Comparison of ENCODE assay signal across 13 mouse cellular contexts in the genomic region with DNA sequence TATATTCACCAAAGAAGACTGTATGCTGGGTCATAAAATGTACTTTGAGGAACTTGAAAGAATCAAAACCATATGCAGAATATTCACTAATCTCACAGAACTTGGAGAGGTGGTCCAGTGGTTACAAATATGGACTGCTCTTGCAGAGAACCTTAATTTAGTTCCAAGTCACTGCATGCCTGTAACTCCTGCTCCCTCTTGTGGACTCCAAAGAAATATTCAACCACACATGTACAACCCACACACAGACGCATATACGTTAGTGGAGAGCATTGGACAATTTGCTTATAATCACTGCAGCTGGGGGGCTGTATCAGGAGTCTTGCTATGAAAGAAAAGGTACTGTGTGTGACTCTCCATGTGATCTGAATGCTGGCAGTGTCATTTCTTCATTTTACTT.
DNase-seq lines count a peak whose midpoint lies in the region; ATAC-seq and TF ChIP-seq lines count a peak whose summit lies in the region.
"Had no signal": no experiment of that assay in that cellular context is flagged by ENCODE, and none has a peak within 500 bp of the region (broad histone marks: within the 10 kb centered on the region; RNA-seq: fewer than 3 reads in every experiment).

No protein-coding gene starts in this region.

- H3K4me2 ChIP-seq in forebrain, embryonic 14.5 days (ENCODE audit: low read length) = no peak overlapping the region
- no peak overlapping the region for H3K4me2 ChIP-seq in forebrain, embryonic 15.5 days (replicated peaks)
- no peak overlapping the region for H3K4me2 ChIP-seq in lung, embryonic 14.5 days
- H3K4me2 ChIP-seq in stomach, postnatal 0 days (replicated peaks; ENCODE audit: low read depth) = no peak overlapping the region
- H3K4me2 ChIP-seq: hindbrain, embryonic 14.5 days; liver, embryonic 12.5 days had no signal

- H3K27ac ChIP-seq in forebrain, embryonic 14.5 days (ENCODE audit: low read depth, low read length) = no peak overlapping the region
- H3K27ac ChIP-seq in forebrain, embryonic 15.5 days (replicated peaks) = no peak overlapping the region
- H3K27ac ChIP-seq in lung, embryonic 14.5 days (ENCODE audit: low read depth) = no peak overlapping the region
- no peak overlapping the region for H3K27ac ChIP-seq in MEL (ENCODE audit: control insufficient read depth, low read depth, low read length)
- H3K27ac ChIP-seq in stomach, postnatal 0 days (replicated peaks) = no peak overlapping the region
- H3K27ac ChIP-seq: hindbrain, embryonic 14.5 days; liver, embryonic 12.5 days had no signal

- peak; percentile 22 for DNase-seq in forebrain, embryonic 14.5 days (ENCODE audit: low spot score)
- peak; percentile 3 for DNase-seq in lung, embryonic 14.5 days
- DNase-seq in lung, postnatal 36 days = no peak
- peak; percentile 3 for DNase-seq in MEL (ENCODE audit: low read depth, low spot score)
- DNase-seq in stomach, postnatal 0 days (ENCODE audit: low spot score) = no peak
- DNase-seq in kidney, postnatal 25 days = no peak
- DNase-seq: kidney, adult 9 months; right cerebral cortex, postnatal 25 days had no signal

- no peaks in the 10 kb centered on the region for H3K9me3 ChIP-seq in forebrain, embryonic 14.5 days (replicated peaks; ENCODE audit: control insufficient read depth, low read length)
- H3K9me3 ChIP-seq in forebrain, embryonic 15.5 days = no peaks in the 10 kb centered on the region
- H3K9me3 ChIP-seq in lung, embryonic 14.5 days (ENCODE audit: low read depth, low read length) = no peaks in the 10 kb centered on the region
- H3K9me3 ChIP-seq in MEL (replicated peaks; ENCODE audit: insufficient read depth, low read length) = no peaks in the 10 kb centered on the region
- no peaks in the 10 kb centered on the region for H3K9me3 ChIP-seq in stomach, postnatal 0 days (ENCODE audit: control insufficient read depth, low read length)
- H3K9me3 ChIP-seq: liver, embryonic 12.5 days had no signal

- H3K79me2 ChIP-seq in MEL (ENCODE audit: control insufficient read depth, insufficient read depth, low read length, poor library complexity) = no peaks in the 10 kb centered on the region

- no peak overlapping the region for H3K4me3 ChIP-seq in forebrain, embryonic 14.5 days (ENCODE audit: low read depth, low read length)
- H3K4me3 ChIP-seq in forebrain, embryonic 15.5 days = no peak overlapping the region
- no peak overlapping the region for H3K4me3 ChIP-seq in lung, embryonic 14.5 days (ENCODE audit: low read depth, low read length)
- no peak overlapping the region for H3K4me3 ChIP-seq in MEL (ENCODE audit: control insufficient read depth in 1 of 2, insufficient read depth in 1 of 2, low read depth in 2 of 2, low read length in 2 of 2)
- no peak overlapping the region for H3K4me3 ChIP-seq in stomach, postnatal 0 days (ENCODE audit: low read depth, low read length)
- H3K4me3 ChIP-seq: liver, embryonic 12.5 days; myocyte had no signal

- 73% methylated on average over 2 of the region's 2 CpGs for WGBS in forebrain, embryonic 14.5 days
- WGBS in forebrain, embryonic 15.5 days = 77% methylated on average over 2 of the region's 2 CpGs
- WGBS in lung, embryonic 14.5 days = 65% methylated on average over 2 of the region's 2 CpGs
- 85% methylated on average over 2 of the region's 2 CpGs for WGBS in stomach, postnatal 0 days

- no peak for ATAC-seq in forebrain, embryonic 14.5 days
- ATAC-seq in forebrain, embryonic 15.5 days (replicated peaks) = no peak
- ATAC-seq in lung, embryonic 14.5 days (ENCODE audit: insufficient read depth) = no peak
- ATAC-seq in stomach, postnatal 0 days (ENCODE audit: low FRiP score, low TSS enrichment) = no peak
- ATAC-seq: liver, embryonic 12.5 days; lung, postnatal 0 days had no signal

- H3K9ac ChIP-seq in forebrain, embryonic 14.5 days (ENCODE audit: low read length) = no peak overlapping the region
- no peak overlapping the region for H3K9ac ChIP-seq in forebrain, embryonic 15.5 days (replicated peaks)
- no peak overlapping the region for H3K9ac ChIP-seq in lung, embryonic 14.5 days
- H3K9ac ChIP-seq in MEL (ENCODE audit: control insufficient read depth, low read depth, low read length, poor library complexity, severe bottlenecking) = no peak overlapping the region
- no peak overlapping the region for H3K9ac ChIP-seq in stomach, postnatal 0 days (ENCODE audit: low read length)
- H3K9ac ChIP-seq: hindbrain, embryonic 14.5 days; liver, embryonic 12.5 days had no signal

- H3K36me3 ChIP-seq in forebrain, embryonic 14.5 days (ENCODE audit: control insufficient read depth, insufficient read depth, low read length) = no peaks in the 10 kb centered on the region
- H3K36me3 ChIP-seq in forebrain, embryonic 15.5 days = no peaks in the 10 kb centered on the region
- H3K36me3 ChIP-seq in lung, embryonic 14.5 days (ENCODE audit: insufficient read depth) = no peaks in the 10 kb centered on the region
- H3K36me3 ChIP-seq in MEL (ENCODE audit: control insufficient read depth in 1 of 2, insufficient read depth in 2 of 2, low read length in 2 of 2) = no peaks in the 10 kb centered on the region
- no peaks in the 10 kb centered on the region for H3K36me3 ChIP-seq in stomach, postnatal 0 days (ENCODE audit: control insufficient read depth, insufficient read depth, low read length)
- H3K36me3 ChIP-seq: liver, embryonic 12.5 days had no signal

- no peak for TF ChIP-seq EP300 in MEL (IDR thresholded peaks at IDR 0.05; ENCODE audit: low read depth in 1 of 2, low read length in 2 of 2)
- no peak for TF ChIP-seq EP300 in stomach, postnatal 0 days (optimal IDR thresholded peaks at IDR 0.05)

- peak; percentile 46 for TF ChIP-seq CTCF in lung, embryonic 14.5 days (IDR thresholded peaks at IDR 0.05; ENCODE audit: low read depth)
- TF ChIP-seq CTCF in MEL (IDR thresholded peaks at IDR 0.05 in 2 of 3, conservative IDR thresholded peaks at IDR 0.05 in 1 of 3; ENCODE audit: control insufficient read depth in 1 of 3, insufficient read depth in 1 of 3, low read depth in 2 of 3, low read length in 3 of 3, poor library complexity in 1 of 3, severe bottlenecking in 1 of 3) = peak in 1 of 3 experiments; percentile 5; a peak in 1 of 6 replicates
- TF ChIP-seq CTCF in stomach, postnatal 0 days (IDR thresholded peaks at IDR 0.05; ENCODE audit: low read depth) = peak; percentile 43

- TF ChIP-seq RAD21 in MEL (IDR thresholded peaks at IDR 0.05; ENCODE audit: low read depth, low read length) = peak; percentile 12

- H3K27me3 ChIP-seq in forebrain, embryonic 14.5 days (replicated peaks; ENCODE audit: control insufficient read depth, insufficient read depth, low read length) = no peaks in the 10 kb centered on the region
- no peaks in the 10 kb centered on the region for H3K27me3 ChIP-seq in forebrain, embryonic 15.5 days
- H3K27me3 ChIP-seq in lung, embryonic 14.5 days (ENCODE audit: insufficient read depth, low read length) = no peaks in the 10 kb centered on the region
- H3K27me3 ChIP-seq in MEL (ENCODE audit: control insufficient read depth in 1 of 2, insufficient read depth in 2 of 2, low read length in 2 of 2) = no peaks in the 10 kb centered on the region
- H3K27me3 ChIP-seq in stomach, postnatal 0 days (ENCODE audit: control insufficient read depth, insufficient read depth, low read length) = no peaks in the 10 kb centered on the region
- H3K27me3 ChIP-seq: liver, embryonic 12.5 days had no signal

- H3K4me1 ChIP-seq in forebrain, embryonic 14.5 days (ENCODE audit: control insufficient read depth, insufficient read depth, low read length) = no peaks in the 10 kb centered on the region
- no peaks in the 10 kb centered on the region for H3K4me1 ChIP-seq in forebrain, embryonic 15.5 days
- no peaks in the 10 kb centered on the region for H3K4me1 ChIP-seq in lung, embryonic 14.5 days (ENCODE audit: insufficient read depth)
- no peaks in the 10 kb centered on the region for H3K4me1 ChIP-seq in MEL (ENCODE audit: control insufficient read depth in 1 of 2, insufficient read depth in 2 of 2, low read length in 2 of 2)
- H3K4me1 ChIP-seq in stomach, postnatal 0 days (replicated peaks; ENCODE audit: control insufficient read depth, insufficient read depth) = no peaks in the 10 kb centered on the region
- H3K4me1 ChIP-seq: liver, embryonic 12.5 days had no signal

- TF ChIP-seq POLR2A in MEL (IDR thresholded peaks at IDR 0.05; ENCODE audit: control insufficient read depth in 1 of 2, insufficient read depth in 1 of 2, low read depth in 1 of 2, low read length in 2 of 2, poor library complexity in 1 of 2) = no peak

TF ChIP-seq in MEL, 35 proteins besides CTCF, POLR2A, EP300 and RAD21:
- TF ChIP-seq ZNF384 (IDR thresholded peaks at IDR 0.05; ENCODE audit: low read depth, low read length) (no peak), ZKSCAN1 (IDR thresholded peaks at IDR 0.05; ENCODE audit: low read depth, low read length) (no peak), MAFK (IDR thresholded peaks at IDR 0.05; ENCODE audit: borderline replicate concordance, low read depth, low read length) (no peak), E2F4 (IDR thresholded peaks at IDR 0.05; ENCODE audit: borderline replicate concordance, low read depth, low read length) (no peak), KAT2A (conservative IDR thresholded peaks at IDR 0.05; ENCODE audit: low read depth, low read length) (no peak), GATA1 (IDR thresholded peaks at IDR 0.05; ENCODE audit: low read depth, low read length) (no peak), ELF1 (IDR thresholded peaks at IDR 0.05; ENCODE audit: low read depth, low read length) (no peak), RCOR1 (IDR thresholded peaks at IDR 0.05; ENCODE audit: low read depth, low read length) (no peak), USF2 (IDR thresholded peaks at IDR 0.05; ENCODE audit: borderline replicate concordance in 1 of 2, insufficient read depth in 1 of 2, low read depth in 1 of 2, low read length in 2 of 2) (no peak), SIN3A (IDR thresholded peaks at IDR 0.05; ENCODE audit: low read length) (no peak), ETS1 (IDR thresholded peaks at IDR 0.05; ENCODE audit: low read depth, low read length) (no peak), HCFC1 (IDR thresholded peaks at IDR 0.05; ENCODE audit: low read depth, low read length) (no peak), MYC (IDR thresholded peaks at IDR 0.05; ENCODE audit: low read depth, low read length) (no peak), MAX (IDR thresholded peaks at IDR 0.05; ENCODE audit: low read length) (no peak), UBTF (IDR thresholded peaks at IDR 0.05; ENCODE audit: borderline replicate concordance, insufficient read depth, low read depth, low read length) (no peak)

Comparison
In these comparisons a context has a peak if more than half of its experiments do, and no peak if none do; other contexts are left out.
1. DNase-seq: peak in forebrain, embryonic 14.5 days (single experiment), lung, embryonic 14.5 days (single experiment) and MEL (single experiment); none in lung, postnatal 36 days (single experiment), stomach, postnatal 0 days (single experiment) and kidney, postnatal 25 days (0 of 2).